Mouse (Mus musculus) forebrain, embryonic 12.5 days (tissue): ENCODE measurements around the gene Adamts18. TPM values are rescaled to one million over a fixed set of nuclear protein-coding genes. Genes with fewer than 3 reads are reported as not detected.

Source experiments
- ATAC-seq: fragments of 200-750 bp; cut with Nextera tagmentation; 2 replicates; pipeline ENCODE4 v1.8.0; 2017; ENCODE audit warnings: moderate TSS enrichment; ENCODE audit not compliant: low FRiP score
- H3K27ac ChIP-seq: fragments of 300-500 bp; sonication (generic); 2 replicates; pipeline ENCODE4 v1.5.1; 2016; ENCODE audit warnings: mild to moderate bottlenecking
- H3K27me3 ChIP-seq: fragments of 300-500 bp; sonication (generic); 2 replicates; pipeline ENCODE4 v1.6.1; 2016; ENCODE audit warnings: mild to moderate bottlenecking
- H3K36me3 ChIP-seq: fragments of 300-500 bp; sonication (generic); replicated peaks from 2 replicates; pipeline ENCODE4 v1.6.1; 2016; ENCODE audit warnings: mild to moderate bottlenecking
- H3K4me1 ChIP-seq: fragments of 300-500 bp; sonication (generic); 2 replicates; pipeline ENCODE4 v1.6.1; 2016
- H3K4me2 ChIP-seq: fragments of 300-500 bp; sonication (generic); 2 replicates; pipeline ENCODE4 v1.6.1; 2016; ENCODE audit warnings: mild to moderate bottlenecking, moderate library complexity
- H3K4me3 ChIP-seq: fragments of 300-500 bp; sonication (generic); replicated peaks from 2 replicates; pipeline ENCODE4 v1.5.1; 2016; ENCODE audit warnings: mild to moderate bottlenecking
- H3K9ac ChIP-seq: fragments of 300-500 bp; sonication (generic); 2 replicates; pipeline ENCODE4 v1.6.1; 2016; ENCODE audit warnings: mild to moderate bottlenecking
- H3K9me3 ChIP-seq: fragments of 300-500 bp; sonication (generic); 2 replicates; pipeline ENCODE4 v1.6.1; 2016
- WGBS: fragments of 180-500 bp; shearing (Covaris S2); methylation state at CpG from one replicate; pipeline ENCODE4 v1.1.7; 2016; 5-methylcytosine and 5-hydroxymethylcytosine counted together
- polyA plus RNA-seq: library from polyadenylated mRNA; unstranded; fragments of >200 nt; fragmentation: Nextera tagmentation; extraction: Ambion mirVana; gene quantifications from 2 replicates; pipeline ENCODE4 v1.2.1, GENCODE M21; 2016

The Adamts18 gene
- polyA plus RNA-seq, 1 experiment from 2014 or later: 5.6 TPM

GRCm38 (mm10) chr8:113669924-113670323 lies 178.6 kb downstream of the Adamts18 start:
- 90% methylated on average over 10 of the region's 10 CpGs for WGBS
- no peak overlapping the region for H3K4me3 ChIP-seq

GRCm38 (mm10) chr8:113666714-113667432 lies 181.7 kb downstream of the Adamts18 start:
- ATAC-seq: peak; percentile 70
- H3K27ac ChIP-seq: peak overlapping the region; percentile 69
- no peaks in the 10 kb centered on the region for H3K9me3 ChIP-seq
- peaks cover 9% of the 10 kb centered on the region for H3K4me1 ChIP-seq
- no peak overlapping the region for H3K9ac ChIP-seq
- H3K4me3 ChIP-seq: no peak overlapping the region
- 37% methylated on average over 16 of the region's 16 CpGs for WGBS
- H3K4me2 ChIP-seq: no peak overlapping the region
- H3K36me3 ChIP-seq: no peaks in the 10 kb centered on the region
- H3K27me3 ChIP-seq: no peaks in the 10 kb centered on the region; the same call in 1 of the 2 replicates

More at GRCm38 (mm10) chr8:113669924-113670323, 178.6 kb downstream of the Adamts18 start:
- H3K9ac ChIP-seq: no peak overlapping the region
- H3K36me3 ChIP-seq: no peaks in the 10 kb centered on the region
- no peak overlapping the region for H3K4me2 ChIP-seq
- no peaks in the 10 kb centered on the region; the same call in 1 of the 2 replicates for H3K27me3 ChIP-seq
- no peaks in the 10 kb centered on the region for H3K9me3 ChIP-seq
- H3K4me1 ChIP-seq: peaks cover 15% of the 10 kb centered on the region
- no peak overlapping the region for H3K27ac ChIP-seq
- ATAC-seq: no peak

- peak overlapping the region; percentile 69 for H3K27ac ChIP-seq
- WGBS: 66% methylated on average over 8 of the region's 8 CpGs
- no peaks in the 10 kb centered on the region for H3K36me3 ChIP-seq
- ATAC-seq: 0 out of 2 replicates have a peak, but pooled peaks have one; percentile 16
- no peak overlapping the region for H3K9ac ChIP-seq
- H3K4me2 ChIP-seq: no peak overlapping the region
- H3K9me3 ChIP-seq: no peaks in the 10 kb centered on the region
- H3K27me3 ChIP-seq: no peaks in the 10 kb centered on the region; the same call in 1 of the 2 replicates
- peaks cover 9% of the 10 kb centered on the region for H3K4me1 ChIP-seq
- no peak overlapping the region for H3K4me3 ChIP-seq
Observed at GRCm38 (mm10) chr8:113665951-113666350, 182.6 kb downstream of the Adamts18 start.

- no peak overlapping the region for H3K27ac ChIP-seq
- H3K9me3 ChIP-seq: no peaks in the 10 kb centered on the region
- H3K4me3 ChIP-seq: no peak overlapping the region
- no peak overlapping the region for H3K9ac ChIP-seq
- 49% methylated on average over 4 of the region's 4 CpGs for WGBS
- H3K27me3 ChIP-seq: no peaks in the 10 kb centered on the region; the same call in 1 of the 2 replicates
- no peak for ATAC-seq
- H3K4me2 ChIP-seq: no peak overlapping the region
- H3K36me3 ChIP-seq: no peaks in the 10 kb centered on the region
- H3K4me1 ChIP-seq: peaks cover 9% of the 10 kb centered on the region
Observed at GRCm38 (mm10) chr8:113665036-113665435, 183.5 kb downstream of the Adamts18 start.

GRCm38 (mm10) chr8:113664544-113664943 lies 184.0 kb downstream of the Adamts18 start:
- Histone ChIP-seq H3K4me1 (peaks cover 9% of the 10 kb centered on the region), H3K4me3 (no peak overlapping the region), H3K4me2 (no peak overlapping the region), H3K27me3 (no peaks in the 10 kb centered on the region; the same call in 1 of the 2 replicates), H3K27ac (no peak overlapping the region), H3K9me3 (no peaks in the 10 kb centered on the region), H3K36me3 (no peaks in the 10 kb centered on the region), H3K9ac (no peak overlapping the region)
- 7% methylated on average over 2 of the region's 2 CpGs for WGBS
- peak; percentile 76 for ATAC-seq

- Histone ChIP-seq H3K27me3 (no peaks in the 10 kb centered on the region), H3K36me3 (no peaks in the 10 kb centered on the region), H3K4me2 (no peak overlapping the region), H3K9me3 (no peaks in the 10 kb centered on the region), H3K27ac (no peak overlapping the region), H3K9ac (no peak overlapping the region), H3K4me1 (peaks cover 3% of the 10 kb centered on the region; the same call in 1 of the 2 replicates), H3K4me3 (no peak overlapping the region)
- 95% methylated on average over 1 of the region's 1 CpGs for WGBS
- no peak for ATAC-seq
Observed at GRCm38 (mm10) chr8:113660128-113660527, 188.4 kb downstream of the Adamts18 start.

GRCm38 (mm10) chr8:113656681-113657298 lies 191.7 kb downstream of the Adamts18 start:
- no peak for ATAC-seq
- H3K4me1 ChIP-seq: no peaks in the 10 kb centered on the region
- H3K4me2 ChIP-seq: no peak overlapping the region
- WGBS: 84% methylated on average over 11 of the region's 11 CpGs
- H3K36me3 ChIP-seq: no peaks in the 10 kb centered on the region
- H3K9ac ChIP-seq: no peak overlapping the region
- no peaks in the 10 kb centered on the region for H3K27me3 ChIP-seq
- no peak overlapping the region for H3K27ac ChIP-seq
- no peaks in the 10 kb centered on the region for H3K9me3 ChIP-seq
- no peak overlapping the region for H3K4me3 ChIP-seq

GRCm38 (mm10) chr8:113656154-113656553 lies 192.4 kb downstream of the Adamts18 start:
- H3K4me3 ChIP-seq: no peak overlapping the region
- H3K4me2 ChIP-seq: no peak overlapping the region
- WGBS: 97% methylated on average over 5 of the region's 5 CpGs
- H3K27ac ChIP-seq: no peak overlapping the region
- no peaks in the 10 kb centered on the region for H3K36me3 ChIP-seq
- no peak for ATAC-seq
- no peaks in the 10 kb centered on the region for H3K27me3 ChIP-seq
- H3K4me1 ChIP-seq: no peaks in the 10 kb centered on the region
- H3K9me3 ChIP-seq: no peaks in the 10 kb centered on the region
- no peak overlapping the region for H3K9ac ChIP-seq

- H3K9ac ChIP-seq: no peak overlapping the region
- H3K36me3 ChIP-seq: no peaks in the 10 kb centered on the region
- no peak overlapping the region for H3K4me3 ChIP-seq
- no peaks in the 10 kb centered on the region for H3K4me1 ChIP-seq
- no peak for ATAC-seq
- H3K27me3 ChIP-seq: no peaks in the 10 kb centered on the region
- no peak overlapping the region for H3K27ac ChIP-seq
- H3K9me3 ChIP-seq: no peaks in the 10 kb centered on the region
- no peak overlapping the region for H3K4me2 ChIP-seq
- 65% methylated on average over 4 of the region's 4 CpGs for WGBS
Observed at GRCm38 (mm10) chr8:113653151-113653550, 195.4 kb downstream of the Adamts18 start.

GRCm38 (mm10) chr8:113652450-113652849 lies 196.1 kb downstream of the Adamts18 start:
- ATAC-seq: no peak
- no peaks in the 10 kb centered on the region for H3K9me3 ChIP-seq
- no peaks in the 10 kb centered on the region for H3K36me3 ChIP-seq
- no peaks in the 10 kb centered on the region for H3K4me1 ChIP-seq
- no peak overlapping the region for H3K4me2 ChIP-seq
- H3K9ac ChIP-seq: no peak overlapping the region
- no peaks in the 10 kb centered on the region for H3K27me3 ChIP-seq
- 92% methylated on average over 11 of the region's 12 CpGs for WGBS
- H3K4me3 ChIP-seq: no peak overlapping the region
- no peak overlapping the region for H3K27ac ChIP-seq
